Mouse (Mus musculus): ENCODE data around the gene Chrnb4.

DNA sequence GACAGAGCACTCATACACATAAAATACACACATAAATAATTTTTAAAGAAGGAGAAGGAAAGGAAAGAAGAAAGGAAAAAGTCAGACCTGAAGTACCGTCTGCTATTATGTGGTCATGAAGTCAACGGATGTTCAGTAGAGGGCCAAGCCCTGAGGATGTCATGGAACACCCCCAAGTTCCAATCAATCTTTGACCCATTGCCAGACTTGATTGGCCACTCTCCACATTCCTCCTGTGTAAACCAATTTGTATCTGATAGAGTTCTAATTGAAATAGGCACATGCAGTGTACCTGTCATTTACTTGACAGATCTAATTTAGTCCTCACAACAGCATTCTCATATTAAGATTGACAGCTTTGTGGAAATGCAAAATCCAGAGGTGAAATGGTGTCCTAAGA, 40.6 kb upstream of the Chrnb4 start:
- no peak for TF ChIP-seq CTCF (IDR thresholded peaks at IDR 0.05; ENCODE audit: borderline replicate concordance, control insufficient read depth, extremely low read depth, insufficient read depth, low read length, poor library complexity)
- no peak for TF ChIP-seq POLR2A (IDR thresholded peaks at IDR 0.05; ENCODE audit: control insufficient read depth, extremely low read depth, insufficient read depth, low read length, poor library complexity)

Measured in thymus, adult 2 months (tissue).